Mouse (Mus musculus) embryonic facial prominence, embryonic 10.5 days (tissue): ENCODE measurements around the gene Dlk1. TPM values are rescaled to one million over a fixed set of nuclear protein-coding genes. Genes with fewer than 3 reads are reported as not detected.
A peak's percentile ranks its signal among the peaks of the same experiment; 100 is the strongest.

Experiments
- DNase-seq: peaks from one replicate; pipeline ENCODE4 v3.0.0-alpha.2; 2017; ENCODE audit warnings: low spot score
- H3K27ac ChIP-seq: fragments of 300-500 bp; sonication (generic); replicated peaks from 2 replicates; pipeline ENCODE4 v1.5.1; 2016; ENCODE audit warnings: mild to moderate bottlenecking
- H3K27me3 ChIP-seq: fragments of 300-500 bp; sonication (generic); replicated peaks from 2 replicates; pipeline ENCODE4 v1.6.1; 2016; ENCODE audit warnings: low read depth, mild to moderate bottlenecking; ENCODE audit not compliant: poor library complexity, severe bottlenecking
- H3K36me3 ChIP-seq: fragments of 300-500 bp; sonication (generic); replicated peaks from 2 replicates; pipeline ENCODE4 v1.6.1; 2016; ENCODE audit warnings: mild to moderate bottlenecking, moderate library complexity
- H3K4me1 ChIP-seq: fragments of 300-500 bp; sonication (generic); 2 replicates; pipeline ENCODE4 v1.6.1; 2016
- H3K4me3 ChIP-seq: fragments of 300-500 bp; sonication (generic); 2 replicates; pipeline ENCODE4 v1.5.1; 2016; ENCODE audit warnings: mild to moderate bottlenecking, moderate library complexity
- H3K9me3 ChIP-seq: fragments of 300-500 bp; sonication (generic); 2 replicates; pipeline ENCODE4 v1.6.1; 2016; ENCODE audit warnings: mild to moderate bottlenecking
- WGBS: fragments of 180-500 bp; shearing (Covaris S2); methylation state at CpG from one replicate; pipeline ENCODE4 v1.1.7; 2016; 5-methylcytosine and 5-hydroxymethylcytosine counted together
- polyA plus RNA-seq: library from polyadenylated mRNA; unstranded; fragments of >200 nt; fragmentation: Nextera tagmentation; extraction: Ambion mirVana; gene quantifications from 2 replicates; pipeline ENCODE4 v1.2.1, GENCODE M21; 2016

Dlk1 gene
- polyA plus RNA-seq, 1 experiment from 2014 or later, result 287 TPM

DNA sequence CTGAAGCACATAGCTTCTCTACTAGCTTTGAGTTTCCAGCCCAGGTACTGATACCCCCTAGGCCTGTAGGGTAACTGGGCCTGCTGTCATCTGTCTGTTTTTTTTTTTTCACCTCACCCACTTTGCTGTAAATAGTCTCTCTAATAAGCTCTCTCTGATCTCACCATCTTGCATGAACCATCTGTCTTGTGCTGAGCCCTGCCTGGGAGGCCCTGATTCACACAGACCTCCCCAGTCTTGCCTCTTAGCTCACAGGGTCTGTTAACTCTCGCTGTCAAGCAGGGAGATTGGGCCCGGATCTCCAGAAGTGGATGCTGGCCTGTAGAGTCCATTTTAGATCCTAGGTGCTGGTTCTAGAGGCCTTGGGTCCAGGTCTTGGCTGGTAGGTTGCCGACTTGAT, 9.3 kb upstream of the Dlk1 start:
- Histone ChIP-seq H3K36me3 (no peaks in the 10 kb centered on the region), H3K9me3 (no peaks in the 10 kb centered on the region), H3K4me3 (no peak overlapping the region), H3K27me3 (peaks cover 94% of the 10 kb centered on the region), H3K4me1 (peaks cover 88% of the 10 kb centered on the region), H3K27ac (peak overlapping the region; percentile 80)
- 58% methylated on average over 3 of the region's 3 CpGs for WGBS
- DNase-seq, result peak; percentile 20

DNA sequence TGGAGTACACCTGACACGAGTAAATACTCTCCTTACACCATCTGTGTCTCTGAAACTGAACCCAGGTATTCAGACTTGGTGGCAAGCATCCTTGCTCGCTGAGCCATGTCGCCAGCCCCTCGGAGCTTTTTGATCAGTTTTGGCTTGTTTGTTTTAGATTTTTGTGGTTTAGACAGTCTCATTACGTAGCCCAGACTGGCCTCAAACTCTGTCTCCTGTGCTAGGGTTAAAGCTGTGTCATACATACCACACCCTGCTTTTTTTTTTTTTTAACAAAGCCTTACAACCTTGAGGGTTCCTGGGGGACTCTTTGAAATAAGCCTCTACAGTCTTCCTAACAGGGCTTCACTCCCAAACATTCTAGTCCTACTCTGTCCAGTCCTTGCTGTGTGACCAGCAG, 7.6 kb upstream of the Dlk1 start:
- Histone ChIP-seq H3K27me3 (peaks cover 93% of the 10 kb centered on the region), H3K9me3 (no peaks in the 10 kb centered on the region), H3K4me1 (peaks cover 88% of the 10 kb centered on the region), H3K36me3 (no peaks in the 10 kb centered on the region), H3K4me3 (no peak overlapping the region), H3K27ac (peak overlapping the region; percentile 80)
- peak; percentile 10 for DNase-seq
- WGBS, result 57% methylated on average over 5 of the region's 5 CpGs

DNA sequence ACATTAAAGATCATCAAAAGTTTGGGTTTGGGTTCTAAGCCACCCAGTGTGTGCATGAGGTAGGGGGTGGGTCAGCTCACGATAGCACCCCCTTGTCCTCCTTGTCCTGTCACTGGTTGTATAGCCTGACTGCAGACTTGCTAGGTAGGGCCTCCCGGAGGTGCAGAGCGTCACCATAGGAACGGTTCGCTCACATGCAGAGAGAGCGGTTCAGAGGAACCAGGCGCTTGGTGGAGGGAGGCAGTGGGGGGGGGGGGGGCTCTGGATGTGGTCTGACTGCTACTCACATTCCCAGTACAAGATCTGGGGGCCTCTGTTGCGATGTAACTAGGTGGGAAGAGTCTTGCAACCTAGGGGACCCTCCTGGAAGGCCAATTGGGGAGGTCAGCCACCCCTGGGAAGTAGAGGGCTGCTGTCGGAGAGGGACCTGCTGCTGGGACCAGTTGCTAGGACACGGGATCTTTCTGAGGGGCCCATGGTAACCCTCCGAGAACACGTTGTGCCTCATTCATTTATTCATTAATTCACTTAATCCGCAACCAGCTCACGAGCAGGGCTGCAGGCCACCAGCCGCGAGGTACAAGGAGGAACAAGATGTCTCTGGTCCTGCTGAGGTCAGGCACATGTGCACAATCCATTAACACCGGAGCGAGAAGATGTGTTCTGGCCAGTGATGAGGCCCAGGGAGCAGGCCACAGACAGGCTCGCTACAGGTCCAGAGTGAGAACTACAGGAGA, 7.0 kb upstream of the Dlk1 start:
- peak overlapping the region; percentile 23 for H3K4me3 ChIP-seq
- DNase-seq, result peak; percentile 74
- peaks cover 93% of the 10 kb centered on the region for H3K27me3 ChIP-seq
- no peaks in the 10 kb centered on the region for H3K9me3 ChIP-seq
- peaks cover 90% of the 10 kb centered on the region for H3K4me1 ChIP-seq
- no peaks in the 10 kb centered on the region for H3K36me3 ChIP-seq
- WGBS, result 8% methylated on average over 19 of the region's 19 CpGs
- peak overlapping the region; percentile 80 for H3K27ac ChIP-seq

DNA sequence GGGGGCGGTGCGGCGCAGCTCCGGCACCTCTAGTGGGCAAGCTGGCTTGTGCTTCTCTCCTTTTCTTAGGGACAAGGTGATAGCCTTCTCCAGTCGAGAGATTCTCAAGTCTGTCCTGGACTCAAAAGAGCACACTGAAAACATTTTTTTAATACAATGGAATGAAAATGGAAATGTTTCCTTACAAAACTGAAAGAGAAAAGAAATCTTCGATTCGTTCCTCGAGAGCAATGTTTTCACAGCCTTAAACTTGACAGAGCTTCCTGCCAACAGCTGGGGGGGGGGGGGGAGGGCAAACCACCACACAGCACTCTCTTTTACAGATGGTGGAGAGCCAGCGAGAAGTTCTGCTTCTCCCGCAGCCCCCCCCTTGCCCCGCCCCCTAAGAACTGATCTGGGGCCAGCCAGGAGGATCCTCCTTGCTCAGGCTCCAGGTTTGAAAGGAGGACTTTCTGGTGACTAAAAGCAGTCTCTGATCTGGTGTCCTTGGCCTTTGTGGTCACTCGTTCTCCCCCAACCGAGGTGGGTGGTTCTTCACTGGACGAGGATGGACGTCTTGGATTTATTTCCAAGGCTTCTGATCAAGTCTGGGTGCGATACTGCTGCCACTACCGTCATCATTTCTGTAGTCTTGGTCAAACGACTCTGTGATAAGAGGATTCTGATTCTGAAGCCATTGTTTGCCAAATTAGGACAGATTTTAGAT, 6.2 kb upstream of the Dlk1 start:
- Histone ChIP-seq H3K27me3 (peaks cover 93% of the 10 kb centered on the region), H3K36me3 (no peaks in the 10 kb centered on the region), H3K9me3 (no peaks in the 10 kb centered on the region), H3K4me1 (peaks cover 91% of the 10 kb centered on the region), H3K4me3 (peak overlapping the region; percentile 23), H3K27ac (peak overlapping the region; percentile 80)
- WGBS, result 10% methylated on average over 18 of the region's 18 CpGs
- DNase-seq, result peak; percentile 37

DNA sequence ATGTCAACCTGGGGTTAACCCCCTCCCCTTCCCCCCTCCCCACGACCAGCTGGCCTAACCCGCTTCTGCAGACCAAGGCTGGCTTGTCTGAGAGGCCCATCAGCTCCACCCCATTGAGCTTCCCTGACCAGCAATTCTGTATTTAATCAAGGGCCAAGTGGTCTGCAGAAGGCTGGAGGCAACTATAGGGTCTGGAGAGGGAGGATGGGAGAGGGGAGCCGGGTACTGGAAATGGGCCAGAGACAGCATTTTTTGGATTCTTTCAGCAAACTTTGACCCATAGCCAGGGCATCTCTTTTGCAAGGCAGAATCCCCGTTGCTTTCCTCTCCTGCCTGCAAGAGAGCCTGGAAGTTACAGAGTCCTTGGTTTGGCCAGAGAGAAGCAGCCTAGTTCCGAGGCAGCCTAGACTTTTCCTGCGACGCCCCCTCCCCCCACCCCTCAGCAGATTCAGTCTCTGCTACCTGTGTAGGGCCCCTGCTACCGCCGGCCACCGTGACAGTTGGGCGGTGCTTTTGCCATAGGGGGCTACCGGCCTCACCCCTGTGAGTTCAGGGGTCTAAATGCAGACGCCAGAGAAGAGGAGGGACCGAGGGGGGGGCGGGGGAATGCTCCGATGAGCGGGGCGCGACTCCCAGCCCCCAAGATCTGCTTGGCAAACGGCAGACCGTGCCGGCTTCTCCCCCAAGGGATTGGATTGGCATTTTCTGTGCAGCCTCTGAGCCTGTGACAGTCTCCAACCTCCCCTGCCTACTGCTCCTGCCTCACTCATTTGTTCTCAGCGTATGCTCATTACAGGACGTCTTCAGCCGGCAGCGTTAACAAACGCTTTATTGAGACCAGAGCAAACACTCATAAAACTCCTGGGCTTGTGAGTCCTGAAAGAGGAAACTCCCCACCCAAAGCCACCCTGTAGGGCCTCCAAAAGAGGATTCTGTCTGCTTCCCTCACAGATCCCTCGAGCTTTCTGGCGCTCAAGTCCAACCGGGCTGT, 2.9 kb upstream of the Dlk1 start:
- Histone ChIP-seq H3K4me3 (peak overlapping the region; percentile 51), H3K27ac (peak overlapping the region; percentile 84), H3K4me1 (peaks cover 87% of the 10 kb centered on the region), H3K9me3 (no peaks in the 10 kb centered on the region), H3K36me3 (no peaks in the 10 kb centered on the region), H3K27me3 (peaks cover 95% of the 10 kb centered on the region)
- WGBS, result under 1% methylated on average over 30 of the region's 30 CpGs
- peak; percentile 78 for DNase-seq

DNA sequence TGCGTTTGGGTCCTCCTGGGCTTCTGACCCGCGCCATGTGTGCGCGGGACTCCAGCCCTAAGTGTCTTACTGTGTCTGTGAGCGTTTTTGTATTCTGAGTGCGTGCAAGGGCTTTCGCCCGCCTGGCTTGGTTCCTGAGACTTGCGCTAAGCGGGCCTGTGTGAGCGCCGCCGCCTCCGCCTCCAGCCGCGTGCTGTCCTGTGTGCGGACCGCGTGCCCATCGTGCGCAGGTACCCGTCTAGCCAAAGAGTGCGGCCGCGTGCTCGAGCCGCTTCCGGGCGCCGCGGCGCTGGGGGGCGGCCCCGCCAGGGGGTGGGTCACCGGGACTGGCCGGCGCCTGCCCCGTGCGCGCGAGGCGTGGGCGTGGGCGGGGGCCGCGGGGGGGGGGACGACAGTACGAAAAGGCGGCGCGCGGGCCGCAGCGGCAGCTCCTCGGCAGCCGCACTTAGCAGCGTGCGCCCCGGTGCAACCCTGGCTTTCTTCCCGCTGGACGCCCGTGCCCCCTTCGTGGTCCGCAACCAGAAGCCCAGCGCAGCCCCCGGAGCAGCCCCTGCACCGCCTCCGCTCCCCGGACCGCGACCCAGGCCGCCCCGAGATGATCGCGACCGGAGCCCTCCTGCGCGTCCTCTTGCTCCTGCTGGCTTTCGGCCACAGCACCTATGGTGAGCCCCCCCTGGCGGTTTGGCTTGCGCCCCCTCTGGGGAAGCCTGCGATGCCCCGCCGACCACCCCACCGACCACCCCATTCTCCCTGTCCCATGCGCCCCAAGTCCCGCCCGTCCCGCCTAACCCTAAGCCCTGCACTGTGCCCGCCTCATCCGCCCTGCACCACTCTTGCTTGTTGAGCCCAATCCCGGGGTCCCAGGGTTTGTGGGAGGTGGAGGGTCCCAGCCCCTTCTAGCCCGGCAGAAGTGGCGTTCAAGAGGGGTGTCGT, 708 bp downstream of the Dlk1 start:
- Histone ChIP-seq H3K36me3 (peaks cover 12% of the 10 kb centered on the region), H3K4me1 (peaks cover 91% of the 10 kb centered on the region), H3K27ac (peak overlapping the region; percentile 93), H3K9me3 (no peaks in the 10 kb centered on the region), H3K27me3 (peaks cover 95% of the 10 kb centered on the region), H3K4me3 (peak overlapping the region; percentile 71)
- DNase-seq, result peak; percentile 80
- WGBS, result under 1% methylated on average over 96 of the region's 96 CpGs

DNA sequence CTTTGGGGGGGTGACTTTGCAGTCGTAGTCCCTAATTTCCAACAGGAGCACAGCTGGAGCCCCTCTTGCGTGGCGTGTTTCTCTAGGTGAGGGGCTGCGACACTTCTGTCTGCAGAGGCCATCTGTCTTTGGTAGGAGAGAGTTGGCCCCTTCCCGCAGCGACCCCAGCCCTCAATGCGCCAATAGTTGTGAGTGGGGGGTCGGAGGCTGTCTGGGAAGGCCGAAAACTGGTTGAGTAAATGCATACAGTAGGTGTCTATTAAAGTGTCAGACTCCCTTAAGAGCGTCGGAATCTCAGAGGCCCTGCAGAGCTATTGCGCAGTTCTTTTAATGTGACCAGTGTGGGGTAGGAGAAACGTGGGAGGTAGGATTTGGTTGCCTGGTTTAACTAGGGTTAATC, 1.5 kb downstream of the Dlk1 start:
- whole genome bisulfite sequencing, result 7% methylated on average over 13 of the region's 13 CpGs
- peak overlapping the region; percentile 71 for H3K4me3 ChIP-seq
- DNase-seq, result peak; percentile 32
- H3K27me3 ChIP-seq, result peaks cover 96% of the 10 kb centered on the region
- no peaks in the 10 kb centered on the region for H3K9me3 ChIP-seq
- H3K27ac ChIP-seq, result peak overlapping the region; percentile 93
- peaks cover 91% of the 10 kb centered on the region for H3K4me1 ChIP-seq
- peaks cover 12% of the 10 kb centered on the region for H3K36me3 ChIP-seq

DNA sequence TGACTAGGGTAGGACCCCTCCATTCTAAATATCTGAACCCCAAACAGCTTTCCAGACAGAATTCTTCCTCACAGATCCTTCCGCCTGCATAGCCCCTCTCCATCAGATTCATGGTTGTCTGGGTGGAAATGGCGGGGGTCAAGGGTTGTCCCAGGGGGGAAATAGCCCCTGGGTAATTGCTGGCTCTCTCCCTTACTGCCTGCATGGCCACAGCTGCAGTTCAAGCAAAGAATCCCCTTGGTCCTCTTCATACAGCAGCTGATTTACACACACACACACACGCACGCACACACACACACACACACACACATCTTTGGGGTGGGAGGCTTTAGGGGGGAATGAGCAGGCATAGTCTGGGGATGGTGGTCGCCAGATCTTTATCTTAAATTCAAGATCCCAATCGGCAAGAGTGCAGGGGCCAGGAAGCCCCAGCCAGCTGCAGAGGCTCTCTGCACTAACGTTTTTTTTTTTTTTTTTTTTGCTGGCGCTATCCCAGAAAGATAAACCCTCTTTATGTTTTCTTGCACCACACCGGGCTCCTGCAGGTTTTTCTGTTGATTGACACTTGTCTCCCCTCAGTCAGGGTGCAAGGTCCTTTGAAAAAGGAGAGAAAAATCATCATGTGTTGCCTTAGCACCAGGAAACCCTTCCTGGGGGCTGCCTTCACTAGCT, 4.0 kb downstream of the Dlk1 start:
- Histone ChIP-seq H3K4me3 (peak overlapping the region; percentile 71), H3K4me1 (peaks cover 84% of the 10 kb centered on the region), H3K36me3 (peaks cover 31% of the 10 kb centered on the region), H3K27me3 (peaks cover 98% of the 10 kb centered on the region), H3K9me3 (no peaks in the 10 kb centered on the region), H3K27ac (peak overlapping the region; percentile 93)
- 12% methylated on average over 9 of the region's 9 CpGs for WGBS
- peak; percentile 51 for DNase-seq

DNA sequence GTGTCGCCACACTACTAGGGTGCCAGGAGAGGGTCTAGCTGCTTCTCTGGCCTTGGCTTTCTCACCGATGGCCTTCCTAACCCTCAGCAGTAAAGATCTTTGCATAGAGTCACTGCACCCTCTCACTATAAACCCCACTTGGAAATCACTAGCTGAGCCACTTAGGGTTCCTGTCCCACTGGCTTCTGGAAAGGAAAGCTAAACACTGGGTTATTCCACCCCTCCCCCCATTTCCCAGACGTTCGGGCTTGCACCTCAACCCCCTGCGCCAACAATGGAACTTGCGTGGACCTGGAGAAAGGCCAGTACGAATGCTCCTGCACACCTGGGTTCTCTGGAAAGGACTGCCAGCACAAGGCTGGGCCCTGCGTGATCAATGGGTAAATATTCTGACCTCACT, 5.2 kb downstream of the Dlk1 start:
- H3K36me3 ChIP-seq, result peaks cover 31% of the 10 kb centered on the region
- peaks cover 81% of the 10 kb centered on the region for H3K4me1 ChIP-seq
- H3K9me3 ChIP-seq, result no peaks in the 10 kb centered on the region
- WGBS, result 24% methylated on average over 8 of the region's 8 CpGs
- peaks cover 98% of the 10 kb centered on the region for H3K27me3 ChIP-seq
- DNase-seq, result peak; percentile 30
- H3K4me3 ChIP-seq, result peak overlapping the region; percentile 71
- peak overlapping the region; percentile 93 for H3K27ac ChIP-seq

DNA sequence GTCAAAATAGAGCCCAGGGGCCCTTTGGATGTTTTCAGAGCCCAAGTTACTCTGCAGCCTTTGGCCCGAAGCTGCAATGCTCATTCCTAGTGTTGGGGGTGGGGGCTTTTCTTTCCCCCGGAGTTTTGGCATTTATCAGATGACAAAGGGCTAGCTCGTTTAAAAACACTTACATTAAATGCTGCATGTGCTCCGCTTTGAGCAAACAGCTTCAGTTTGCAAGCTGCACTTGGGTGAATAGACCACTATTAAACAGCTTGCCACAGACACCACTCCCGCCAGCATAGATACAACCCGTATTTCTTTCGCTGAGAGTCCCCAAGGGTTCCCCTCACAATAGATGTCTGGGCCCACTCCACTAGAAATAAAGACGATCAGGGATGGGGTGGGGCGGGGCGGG, 6.3 kb downstream of the Dlk1 start:
- Histone ChIP-seq H3K4me1 (peaks cover 70% of the 10 kb centered on the region), H3K36me3 (peaks cover 31% of the 10 kb centered on the region), H3K9me3 (no peaks in the 10 kb centered on the region), H3K4me3 (peak overlapping the region; percentile 31; the same call in 1 of the 2 replicates), H3K27me3 (peaks cover 96% of the 10 kb centered on the region), H3K27ac (peak overlapping the region; percentile 65)
- WGBS, result 22% methylated on average over 10 of the region's 10 CpGs
- peak; percentile 34 for DNase-seq
